Mouse (Mus musculus) G1E (cell line): ENCODE results near the gene Recql5.

ENCODE experiments used
- CTCF ChIP-seq: IDR thresholded peaks from 2 replicates; pipeline ENCODE4 v1.5.1; 2012; ENCODE audit warnings: low read depth, low read length, inconsistent platforms, mixed read lengths
- POLR2AphosphoS5 ChIP-seq: IDR thresholded peaks from 2 replicates; pipeline ENCODE4 v1.6.1; 2012; ENCODE audit warnings: low read depth, low read length, inconsistent platforms; ENCODE audit not compliant: insufficient replicate concordance

GRCm38 (mm10) chr11:115911632-115912376, 21.5 kb downstream of the Recql5 start, which contains the start of gene Smim6:
- TF ChIP-seq CTCF (no peak), POLR2AphosphoS5 (no peak)
